Mouse (Mus musculus) retina, postnatal 7 days (tissue): ENCODE data around the gene Oscar.
A peak's percentile ranks its signal among the peaks of the same experiment; 100 is the strongest.

Experiments
- DNase-seq: peaks from one replicate; pipeline ENCODE4 v3.0.0-alpha.2; 2012; ENCODE audit warnings: low read depth, low spot score

The Oscar gene

GRCm38 (mm10) chr7:3616057-3616388, at the start of gene Oscar:
Gene Oscar, minus strand, starts transcription at chr7:3616157.
- DNase-seq: no peak

- DNase-seq: peak; percentile 90
Observed at GRCm38 (mm10) chr7:3665215-3666114, 49.5 kb upstream of the Oscar start, which contains the start of gene Leng1. Gene Leng1, minus strand, starts transcription at chr7:3665840.

GRCm38 (mm10) chr7:3664524-3665214, 48.7 kb upstream of the Oscar start:
- DNase-seq: no peak

GRCm38 (mm10) chr7:3658578-3658977, 42.6 kb upstream of the Oscar start:
- DNase-seq: no peak

DNA sequence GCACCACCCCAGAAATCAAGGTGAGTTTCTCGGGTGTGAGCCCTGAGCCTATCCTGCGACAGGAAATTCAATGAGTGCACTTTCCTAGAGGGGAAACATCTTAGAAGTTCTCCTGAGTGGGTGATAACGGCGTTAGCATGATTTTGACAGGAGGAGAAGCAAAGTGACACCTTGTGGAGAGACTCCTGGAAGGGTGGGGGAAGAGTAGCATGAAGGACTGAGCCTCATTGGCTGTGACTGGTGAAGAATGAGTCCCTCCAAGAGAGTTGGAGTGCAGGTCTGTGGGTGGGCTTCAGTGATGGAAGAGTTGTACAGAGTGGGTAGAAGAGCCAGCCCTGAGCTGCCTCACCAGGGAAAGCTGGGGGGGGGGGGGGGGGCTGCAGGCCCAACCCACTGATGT, 41.0 kb upstream of the Oscar start:
- no peak for DNase-seq

- DNase-seq: no peak
Observed at GRCm38 (mm10) chr7:3646641-3647040, 30.7 kb upstream of the Oscar start.

DNA sequence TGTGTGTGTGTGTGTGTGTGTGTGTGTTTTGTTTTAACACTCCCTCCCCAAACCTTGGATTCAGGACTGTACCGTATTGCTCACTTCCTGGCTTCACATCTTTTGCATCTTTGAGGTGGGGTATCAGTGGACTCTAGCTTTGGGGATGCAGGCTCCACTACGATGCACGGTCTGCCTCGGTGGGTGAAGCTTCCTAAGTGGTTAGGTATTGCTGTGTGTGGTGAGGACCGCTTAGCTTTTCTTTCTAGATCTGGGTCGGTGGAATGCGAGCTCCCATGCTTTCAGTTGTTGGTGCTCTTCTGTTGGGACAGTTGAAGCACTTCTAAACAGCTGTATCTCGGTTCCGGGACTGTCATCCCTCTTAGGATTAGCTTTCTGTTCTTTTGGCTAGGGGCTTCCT, 30.2 kb upstream of the Oscar start:
- no peak for DNase-seq

DNA sequence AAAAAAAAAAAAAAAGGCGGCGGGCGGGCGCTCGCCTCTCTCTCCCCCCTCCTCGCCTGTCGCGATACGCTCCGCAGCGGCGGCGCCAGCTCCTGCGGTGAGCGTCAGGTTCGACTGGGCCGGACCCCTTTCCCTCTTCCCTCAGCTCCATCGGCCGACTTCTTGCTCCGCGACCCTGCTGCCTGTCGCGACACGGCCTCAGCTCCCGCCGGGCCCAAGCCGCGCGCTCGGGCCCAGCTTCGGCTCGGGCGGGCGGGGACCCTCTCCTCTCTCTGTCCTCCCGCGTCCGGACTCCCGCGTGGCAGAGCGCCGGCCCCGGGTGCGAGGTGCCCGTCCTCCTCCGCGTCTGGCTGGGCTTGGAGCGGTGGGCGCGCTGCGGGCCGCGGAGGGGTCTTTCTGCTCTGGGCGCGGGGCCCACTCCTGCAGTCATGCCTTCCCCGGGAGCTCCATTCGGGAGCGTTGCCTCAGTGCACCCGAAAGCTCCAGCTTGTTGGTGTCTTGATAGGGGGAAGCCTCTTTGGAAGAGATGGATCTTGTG, 29.6 kb upstream of the Oscar start:
- DNase-seq: no peak

- DNase-seq: peak; percentile 98
Observed at GRCm38 (mm10) chr7:3644672-3645487, 28.9 kb upstream of the Oscar start, which contains the start of gene Cnot3. Gene Cnot3, plus strand, starts transcription at chr7:3645268.

- DNase-seq: no peak
Observed at GRCm38 (mm10) chr7:3644348-3644671, 28.4 kb upstream of the Oscar start.

DNA sequence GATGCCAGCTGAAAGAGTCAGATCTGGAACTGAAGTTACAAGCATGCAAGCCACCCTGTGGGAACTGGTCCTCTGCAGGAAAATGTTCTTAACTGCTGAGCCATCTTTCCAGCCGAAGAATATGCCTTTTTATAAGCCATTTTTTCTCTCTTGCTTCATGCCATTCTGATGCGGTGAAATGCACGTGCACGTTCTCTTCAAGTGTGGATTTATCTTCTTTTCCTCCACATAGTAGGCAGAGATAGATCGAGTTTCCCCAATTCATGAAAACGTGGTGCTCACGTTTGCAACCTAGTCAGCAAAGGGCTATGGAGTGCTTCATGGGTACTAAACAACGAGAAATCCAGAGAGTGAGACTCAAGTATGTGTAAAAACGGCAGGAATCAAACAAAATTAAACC, 27.9 kb upstream of the Oscar start:
- no peak for DNase-seq

GRCm38 (mm10) chr7:3643412-3643811, 27.5 kb upstream of the Oscar start:
- no peak for DNase-seq

DNA sequence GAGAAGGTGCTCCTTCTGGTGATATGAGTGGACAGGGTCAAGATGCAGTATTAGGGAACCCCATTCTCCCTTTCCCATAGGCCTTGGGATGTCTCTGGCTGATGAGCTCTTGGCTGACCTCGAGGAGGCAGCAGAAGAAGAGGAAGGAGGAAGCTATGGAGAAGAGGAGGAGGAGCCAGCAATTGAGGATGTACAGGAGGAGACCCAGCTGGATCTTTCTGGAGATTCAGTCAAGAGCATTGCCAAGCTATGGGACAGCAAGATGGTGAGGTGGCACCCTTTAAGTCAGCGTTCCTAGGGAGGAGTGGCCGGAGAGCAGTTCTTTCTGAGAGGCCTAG, 14.5 kb upstream of the Oscar start:
- no peak for DNase-seq

GRCm38 (mm10) chr7:3629543-3630477, 13.9 kb upstream of the Oscar start, which contains the start of the genes Tfpt and Prpf31:
Gene Tfpt, minus strand, starts transcription at chr7:3629929.
Gene Prpf31, plus strand, starts transcription at chr7:3629985.
- peak; percentile 94 for DNase-seq

- DNase-seq: no peak
Observed at GRCm38 (mm10) chr7:3629030-3629429, 13.1 kb upstream of the Oscar start.

DNA sequence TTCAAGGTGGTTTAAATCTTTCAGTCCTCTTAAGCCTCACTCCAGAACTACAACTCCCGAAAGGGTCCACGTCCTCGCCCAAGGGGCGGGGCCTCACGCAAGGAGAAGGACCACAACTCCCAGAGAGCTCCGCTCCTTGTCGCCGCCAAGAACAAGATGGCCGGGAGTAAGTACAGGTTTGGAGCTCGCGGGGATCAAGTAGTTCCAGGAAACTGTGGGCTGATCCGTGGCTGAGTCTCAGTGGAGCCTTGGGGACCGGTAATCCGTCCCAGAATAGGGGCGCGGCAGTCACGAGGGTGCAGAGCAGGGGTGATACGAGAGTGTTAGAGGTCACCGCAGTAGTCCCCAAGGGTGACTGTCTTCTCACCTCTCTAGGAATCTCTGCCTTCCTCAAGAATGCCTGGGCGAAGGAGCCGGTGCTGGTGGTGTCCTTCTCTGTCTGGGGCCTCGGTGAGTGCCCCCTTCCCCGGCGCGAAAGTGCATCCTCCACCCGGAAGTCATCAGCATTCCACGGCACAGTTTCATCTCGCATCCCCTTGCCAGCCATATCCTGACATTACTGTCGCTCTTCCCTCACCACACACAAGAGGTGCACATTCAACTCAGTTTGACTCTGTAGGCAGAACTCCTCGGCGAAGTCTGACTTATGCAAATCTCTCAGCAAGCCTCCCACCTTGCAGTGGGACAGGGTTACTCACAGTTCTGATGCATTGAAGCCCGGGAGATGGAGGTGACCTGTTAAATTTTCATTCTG, 1.5 kb upstream of the Oscar start, which contains the start of gene Ndufa3:
Ndufa3 (plus strand) TSS at position 132 of the 754 bp plus-strand sequence.
- peak; percentile 86 for DNase-seq

DNA sequence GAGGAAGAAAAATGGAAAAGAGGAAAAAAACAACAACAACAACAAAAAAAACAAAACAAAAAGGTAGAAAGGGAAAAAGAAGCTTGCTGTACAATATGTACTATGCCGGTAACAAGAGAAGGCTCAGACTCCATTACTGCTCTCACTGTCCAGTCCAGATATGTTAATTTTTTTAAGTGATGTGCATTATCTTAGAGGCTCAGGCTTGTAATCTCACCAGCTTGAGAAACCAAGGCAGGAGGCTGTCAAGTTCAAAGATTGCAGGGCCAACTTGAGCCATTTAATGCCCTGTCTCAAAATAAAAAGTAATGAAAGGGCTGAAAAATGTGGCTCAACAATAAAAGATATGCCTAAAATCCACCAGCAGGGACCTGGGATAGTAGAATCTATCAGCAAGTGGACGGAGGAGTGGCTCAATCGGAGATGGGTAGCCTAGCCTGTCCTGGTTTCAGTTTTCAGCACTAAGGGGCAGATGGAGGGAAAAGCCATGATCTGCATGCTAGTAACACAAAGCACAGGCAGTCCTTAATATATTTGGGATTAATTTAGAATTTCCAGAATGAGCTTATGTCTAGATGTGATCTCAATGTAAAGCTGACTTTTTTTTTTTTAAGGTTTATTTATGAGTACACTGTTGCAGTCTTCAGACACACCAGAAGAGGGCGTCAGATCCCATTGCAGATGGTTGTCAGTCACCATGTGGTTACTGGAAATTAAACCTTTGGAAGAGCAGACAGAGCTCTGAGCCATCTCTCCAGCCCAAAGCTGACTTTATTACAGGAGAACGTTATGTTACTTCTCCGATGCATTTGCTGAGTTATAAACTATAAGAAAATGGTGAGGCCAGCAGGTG, 658 bp upstream of the Oscar start:
- no peak for DNase-seq

- no peak for DNase-seq
Observed at GRCm38 (mm10) chr7:3614021-3614420, 1.9 kb downstream of the Oscar start.

DNA sequence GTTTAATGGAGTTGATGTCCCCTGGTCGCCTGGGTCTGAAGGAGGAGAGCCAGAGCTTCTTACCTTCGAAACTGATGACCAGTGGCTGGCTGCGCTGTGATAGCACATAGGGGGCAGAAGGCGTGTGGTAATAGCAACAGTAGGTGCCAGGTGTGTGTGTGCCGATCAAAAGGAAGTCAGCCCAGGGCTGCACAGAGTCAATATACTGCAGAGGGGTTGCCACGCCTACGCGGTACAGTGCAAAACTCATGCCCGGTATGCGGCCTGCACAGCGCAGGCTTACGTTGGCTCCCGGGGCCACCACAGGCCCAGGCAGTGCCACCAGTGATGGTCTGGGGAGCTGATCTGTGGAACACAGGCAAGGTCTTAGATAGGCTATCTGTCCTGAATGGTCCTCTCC, 5.0 kb downstream of the Oscar start:
- DNase-seq: no peak
